Mouse (Mus musculus) embryonic facial prominence, embryonic 15.5 days (tissue): Measurements from ENCODE around the gene Cacng8. TPM values are rescaled to one million over a fixed set of nuclear protein-coding genes. Genes with fewer than 3 reads are reported as not detected.
A peak's percentile ranks its signal among the peaks of the same experiment; 100 is the strongest.

Experiments used
- ATAC-seq: fragments of 200-750 bp; cut with Nextera tagmentation; 2 replicates; pipeline ENCODE4 v1.8.0; 2017; ENCODE audit warnings: low read depth, moderate TSS enrichment; ENCODE audit not compliant: insufficient number of reproducible peaks, low FRiP score, low TSS enrichment
- H3K27ac ChIP-seq: fragments of 300-500 bp; sonication (generic); replicated peaks from 2 replicates; pipeline ENCODE4 v1.5.1; 2015; ENCODE audit warnings: mild to moderate bottlenecking, inconsistent platforms
- H3K27me3 ChIP-seq: fragments of 300-500 bp; sonication (generic); 2 replicates; pipeline ENCODE4 v1.6.1; 2015; ENCODE audit warnings: inconsistent platforms
- H3K36me3 ChIP-seq: fragments of 300-500 bp; sonication (generic); 2 replicates; pipeline ENCODE4 v1.6.1; 2015; ENCODE audit warnings: mild to moderate bottlenecking, inconsistent platforms
- H3K4me1 ChIP-seq: fragments of 300-500 bp; sonication (generic); 2 replicates; pipeline ENCODE4 v1.6.1; 2015; ENCODE audit warnings: inconsistent platforms
- H3K4me2 ChIP-seq: fragments of 300-500 bp; sonication (generic); replicated peaks from 2 replicates; pipeline ENCODE4 v1.6.1; 2015; ENCODE audit warnings: mild to moderate bottlenecking, inconsistent platforms
- H3K4me3 ChIP-seq: fragments of 300-500 bp; sonication (generic); replicated peaks from 2 replicates; pipeline ENCODE4 v1.5.1; 2015; ENCODE audit warnings: mild to moderate bottlenecking, inconsistent platforms
- H3K9ac ChIP-seq: fragments of 300-500 bp; sonication (generic); 2 replicates; pipeline ENCODE4 v1.6.1; 2015; ENCODE audit warnings: inconsistent platforms
- H3K9me3 ChIP-seq: fragments of 300-500 bp; sonication (generic); replicated peaks from 2 replicates; pipeline ENCODE4 v1.6.1; 2016; ENCODE audit warnings: inconsistent platforms
- WGBS: fragments of 180-500 bp; shearing (Covaris S2); methylation state at CpG from one replicate; pipeline ENCODE4 v1.1.7; 2015; 5-methylcytosine and 5-hydroxymethylcytosine counted together
- polyA plus RNA-seq: library from polyadenylated mRNA; unstranded; fragments of >200 nt; fragmentation: Nextera tagmentation; extraction: Ambion mirVana; gene quantifications from 2 replicates; pipeline ENCODE4 v1.2.1, GENCODE M21; 2015

Cacng8 gene
- polyA plus RNA-seq, 1 experiment from 2014 or later, result 3.0 TPM

DNA sequence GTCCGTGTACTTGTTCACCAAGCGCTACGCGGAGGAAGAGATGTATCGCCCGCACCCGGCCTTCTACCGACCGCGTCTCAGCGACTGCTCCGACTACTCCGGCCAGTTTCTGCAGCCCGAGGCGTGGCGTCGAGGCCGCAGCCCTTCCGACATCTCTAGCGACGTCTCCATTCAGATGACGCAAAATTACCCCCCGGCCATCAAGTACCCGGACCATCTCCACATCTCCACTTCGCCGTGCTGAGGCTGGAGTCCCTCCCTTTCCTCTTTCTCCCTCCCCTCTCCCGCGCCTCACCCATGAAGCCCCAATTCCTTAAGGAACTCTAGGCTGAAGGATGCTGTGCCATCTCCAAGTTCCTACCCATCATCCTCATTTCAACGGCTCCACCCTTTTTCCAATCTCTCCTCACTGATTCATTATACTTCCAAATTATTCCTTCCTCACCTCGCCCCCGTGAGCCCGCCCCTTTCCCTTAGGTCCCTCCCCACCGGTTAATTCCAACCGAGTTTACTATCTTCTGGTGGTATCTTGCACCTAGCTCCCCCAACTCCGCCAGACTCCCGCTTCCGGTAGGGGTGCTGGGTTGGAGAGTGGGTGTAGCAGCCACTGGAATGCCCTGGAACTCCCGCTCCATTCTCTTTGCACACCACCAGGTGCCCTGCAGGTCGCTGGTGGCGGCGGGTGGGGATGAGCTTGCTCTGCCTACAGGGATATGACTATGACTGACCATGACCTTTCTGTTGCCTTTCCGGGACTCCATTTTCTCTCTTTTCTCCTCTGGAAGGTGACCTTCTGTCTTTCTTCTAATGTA lies 23.6 kb upstream of the Cacng8 start:
- Histone ChIP-seq H3K9me3 (no peaks in the 10 kb centered on the region), H3K4me2 (peak overlapping the region; percentile 38), H3K36me3 (0 out of 2 replicates have a peak, but pooled peaks cover 6% of the 10 kb centered on the region), H3K27ac (no peak overlapping the region), H3K9ac (no peak overlapping the region), H3K4me3 (peak overlapping the region; percentile 18; the same call in 1 of the 2 replicates), H3K27me3 (peaks cover 9% of the 10 kb centered on the region; the same call in 1 of the 2 replicates), H3K4me1 (peaks cover 7% of the 10 kb centered on the region)
- 21% methylated on average over 42 of the region's 42 CpGs for WGBS
- no peak for ATAC-seq

DNA sequence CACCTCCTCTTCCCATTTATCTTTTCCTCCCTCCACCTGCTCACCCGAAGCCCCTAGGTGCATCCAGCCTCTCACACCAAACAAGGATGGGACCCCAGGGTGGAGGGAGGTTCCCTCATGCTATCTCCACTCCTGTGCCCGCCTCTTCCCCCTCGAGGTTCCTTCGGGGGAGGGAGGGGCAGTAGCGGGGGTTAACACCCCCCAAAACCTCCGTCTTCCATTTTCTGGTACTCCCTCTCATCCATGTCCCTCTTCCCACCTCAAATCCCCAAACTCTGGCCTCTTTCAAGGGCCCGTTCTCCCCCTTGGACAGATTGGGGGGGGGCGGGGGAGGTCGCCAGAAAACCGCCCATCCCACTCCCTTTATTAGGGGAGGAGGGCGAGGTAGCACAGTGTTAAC lies 22.9 kb upstream of the Cacng8 start:
- peak overlapping the region; percentile 18 for H3K4me3 ChIP-seq
- 13% methylated on average over 11 of the region's 11 CpGs for WGBS
- no peak overlapping the region for H3K27ac ChIP-seq
- H3K4me1 ChIP-seq, result peaks cover 7% of the 10 kb centered on the region
- 0 out of 2 replicates have a peak, but pooled peaks cover 6% of the 10 kb centered on the region for H3K36me3 ChIP-seq
- peak overlapping the region; percentile 38 for H3K4me2 ChIP-seq
- no peak overlapping the region for H3K9ac ChIP-seq
- H3K27me3 ChIP-seq, result peaks cover 9% of the 10 kb centered on the region; the same call in 1 of the 2 replicates
- no peak for ATAC-seq
- no peaks in the 10 kb centered on the region for H3K9me3 ChIP-seq

DNA sequence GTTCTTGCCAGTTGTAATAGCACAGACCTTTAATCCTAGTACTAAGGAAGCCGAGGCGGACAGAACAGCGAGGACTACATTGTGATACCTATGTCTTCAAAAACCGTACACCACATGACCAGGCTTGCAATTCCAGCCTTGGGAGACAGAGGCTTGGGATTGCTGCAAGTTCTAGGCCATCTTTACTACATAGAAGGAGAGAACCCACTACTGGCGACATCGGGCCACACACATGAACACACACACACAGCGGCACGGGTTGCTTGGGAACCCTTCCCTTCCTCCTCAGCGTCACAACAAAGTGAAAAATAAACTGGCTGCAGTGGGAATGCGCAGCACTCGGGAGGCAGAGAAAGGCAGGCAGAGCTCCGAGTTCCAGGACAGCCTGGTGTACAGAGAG lies 22.2 kb upstream of the Cacng8 start:
- no peak overlapping the region for H3K4me2 ChIP-seq

DNA sequence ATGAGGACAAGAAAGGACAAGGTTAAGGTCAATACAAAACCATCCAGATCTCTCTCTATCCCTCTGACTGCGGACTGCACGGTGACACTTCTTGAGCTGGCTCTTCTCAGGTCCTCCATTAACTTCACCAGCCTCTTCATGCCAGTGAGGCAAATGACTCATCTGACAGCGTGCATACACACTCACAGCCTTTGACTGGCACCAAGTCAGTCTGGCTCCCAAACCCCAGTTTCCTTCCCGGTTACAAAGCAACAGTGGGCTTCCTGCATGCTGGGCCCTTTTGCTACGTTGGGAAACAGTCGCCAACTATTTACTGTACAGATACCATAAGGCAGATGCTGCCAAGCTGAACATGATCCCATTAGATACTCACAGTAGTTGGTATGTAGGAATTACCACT lies 21.3 kb upstream of the Cacng8 start:
- peaks cover 9% of the 10 kb centered on the region; the same call in 1 of the 2 replicates for H3K27me3 ChIP-seq
- H3K36me3 ChIP-seq, result 0 out of 2 replicates have a peak, but pooled peaks cover 5% of the 10 kb centered on the region
- H3K4me1 ChIP-seq, result peaks cover 7% of the 10 kb centered on the region
- 74% methylated on average over 6 of the region's 6 CpGs for WGBS
- no peak overlapping the region for H3K27ac ChIP-seq
- H3K9ac ChIP-seq, result no peak overlapping the region
- H3K9me3 ChIP-seq, result no peaks in the 10 kb centered on the region
- no peak overlapping the region for H3K4me2 ChIP-seq
- no peak overlapping the region for H3K4me3 ChIP-seq
- no peak for ATAC-seq

More for the DNA sequence above, 22.2 kb upstream of the Cacng8 start:
- ATAC-seq, result no peak
- peaks cover 9% of the 10 kb centered on the region; the same call in 1 of the 2 replicates for H3K27me3 ChIP-seq
- no peaks in the 10 kb centered on the region for H3K9me3 ChIP-seq
- H3K4me3 ChIP-seq, result no peak overlapping the region
- peaks cover 7% of the 10 kb centered on the region for H3K4me1 ChIP-seq
- H3K36me3 ChIP-seq, result 0 out of 2 replicates have a peak, but pooled peaks cover 6% of the 10 kb centered on the region
- H3K27ac ChIP-seq, result no peak overlapping the region
- 34% methylated on average over 12 of the region's 12 CpGs for WGBS
- no peak overlapping the region for H3K9ac ChIP-seq

DNA sequence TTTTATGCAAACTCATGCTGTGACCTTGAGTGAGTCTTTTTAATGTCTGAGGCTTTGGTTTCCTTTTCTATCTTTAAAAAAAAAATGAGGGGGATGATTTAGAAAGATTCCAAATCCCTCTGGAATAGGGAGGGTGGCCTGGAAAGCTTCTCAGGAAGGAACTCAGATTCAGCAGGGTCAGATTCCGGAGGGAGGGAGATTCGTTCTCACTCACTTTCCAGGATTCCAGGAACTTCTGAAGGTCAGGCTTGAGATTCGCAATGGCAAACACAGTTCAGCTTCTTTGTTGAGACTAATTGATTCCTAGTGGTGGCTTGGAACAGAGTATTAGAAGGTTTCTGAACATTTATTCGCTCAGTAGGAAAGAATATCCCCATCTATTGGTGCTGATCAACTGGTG lies 20.1 kb upstream of the Cacng8 start:
- Histone ChIP-seq H3K27me3 (peaks cover 9% of the 10 kb centered on the region; the same call in 1 of the 2 replicates), H3K4me3 (no peak overlapping the region), H3K4me1 (peaks cover 7% of the 10 kb centered on the region), H3K36me3 (no peaks in the 10 kb centered on the region), H3K9me3 (no peaks in the 10 kb centered on the region), H3K9ac (no peak overlapping the region), H3K4me2 (no peak overlapping the region), H3K27ac (no peak overlapping the region)
- ATAC-seq, result no peak
- WGBS, result 43% methylated on average over 4 of the region's 4 CpGs

DNA sequence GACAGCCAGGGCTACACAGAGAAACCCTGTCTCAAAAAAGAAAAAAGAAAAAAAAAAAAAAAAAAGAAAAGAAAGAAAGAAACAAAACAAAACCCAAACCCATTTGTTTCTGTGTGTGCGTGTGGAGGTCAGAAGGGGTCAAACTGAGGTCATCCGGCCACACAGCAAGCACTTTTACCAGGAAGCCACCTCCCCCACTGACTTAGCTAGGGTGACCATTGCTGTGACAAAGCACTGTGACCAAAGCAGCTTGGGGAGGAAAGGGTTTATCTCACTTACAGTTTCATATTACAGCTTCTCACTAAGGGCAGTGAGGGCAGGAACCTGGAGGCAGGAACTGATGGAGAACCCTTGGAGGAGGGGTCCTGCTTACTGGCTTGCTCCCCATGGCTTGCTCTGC lies 18.1 kb upstream of the Cacng8 start:
- no peak overlapping the region for H3K4me2 ChIP-seq
- no peaks in the 10 kb centered on the region for H3K27me3 ChIP-seq
- 64% methylated on average over 2 of the region's 2 CpGs for WGBS
- no peaks in the 10 kb centered on the region for H3K36me3 ChIP-seq
- no peaks in the 10 kb centered on the region for H3K9me3 ChIP-seq
- ATAC-seq, result no peak
- peaks cover 3% of the 10 kb centered on the region; the same call in 1 of the 2 replicates for H3K4me1 ChIP-seq
- no peak overlapping the region for H3K27ac ChIP-seq
- H3K4me3 ChIP-seq, result no peak overlapping the region
- H3K9ac ChIP-seq, result no peak overlapping the region

DNA sequence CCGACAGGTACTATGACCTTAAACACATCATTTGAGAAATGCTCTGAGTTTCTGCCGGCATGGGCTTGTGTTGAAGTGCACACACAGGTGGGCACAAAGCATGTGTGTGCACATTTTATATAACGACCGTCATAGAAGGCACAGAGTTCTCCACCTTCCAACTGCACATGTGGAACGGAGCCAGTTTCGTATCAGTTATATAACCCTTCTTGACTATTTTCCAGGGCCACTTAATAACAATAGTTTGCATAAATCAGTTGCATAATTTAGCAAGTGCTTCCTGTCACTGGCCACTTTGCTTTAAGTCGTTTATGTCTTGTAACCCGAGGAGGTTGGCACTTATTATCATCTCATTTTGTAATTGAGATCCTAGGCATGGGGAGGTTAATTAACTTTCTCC lies 16.7 kb upstream of the Cacng8 start:
- Histone ChIP-seq H3K4me2 (no peak overlapping the region), H3K27me3 (no peaks in the 10 kb centered on the region), H3K4me1 (no peaks in the 10 kb centered on the region), H3K36me3 (no peaks in the 10 kb centered on the region), H3K4me3 (no peak overlapping the region), H3K27ac (no peak overlapping the region), H3K9ac (no peak overlapping the region), H3K9me3 (no peaks in the 10 kb centered on the region)
- 75% methylated on average over 8 of the region's 8 CpGs for WGBS
- ATAC-seq, result no peak

DNA sequence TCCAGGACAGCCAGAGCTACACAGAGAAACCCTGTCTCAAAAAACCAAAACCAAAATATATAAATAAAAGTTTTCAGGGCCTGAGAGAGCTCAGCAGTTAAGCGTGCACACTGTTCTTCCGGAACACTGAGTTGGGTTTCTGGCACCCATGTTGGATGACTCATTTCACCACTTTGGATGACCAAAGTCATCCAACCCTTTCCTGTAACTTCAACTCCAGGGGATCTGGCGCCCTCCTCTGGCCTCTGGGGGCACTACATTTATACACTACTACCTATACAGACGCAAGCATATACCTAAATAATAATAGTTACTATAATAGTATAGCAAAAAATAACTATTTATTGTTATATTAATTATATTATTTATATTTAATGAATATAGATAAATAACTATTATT lies 13.7 kb upstream of the Cacng8 start:
- Histone ChIP-seq H3K9me3 (no peaks in the 10 kb centered on the region), H3K4me2 (no peak overlapping the region), H3K9ac (no peak overlapping the region), H3K4me3 (no peak overlapping the region), H3K27ac (no peak overlapping the region), H3K27me3 (no peaks in the 10 kb centered on the region), H3K36me3 (no peaks in the 10 kb centered on the region), H3K4me1 (no peaks in the 10 kb centered on the region)
- WGBS, result 53% methylated on average over 4 of the region's 4 CpGs
- no peak for ATAC-seq

DNA sequence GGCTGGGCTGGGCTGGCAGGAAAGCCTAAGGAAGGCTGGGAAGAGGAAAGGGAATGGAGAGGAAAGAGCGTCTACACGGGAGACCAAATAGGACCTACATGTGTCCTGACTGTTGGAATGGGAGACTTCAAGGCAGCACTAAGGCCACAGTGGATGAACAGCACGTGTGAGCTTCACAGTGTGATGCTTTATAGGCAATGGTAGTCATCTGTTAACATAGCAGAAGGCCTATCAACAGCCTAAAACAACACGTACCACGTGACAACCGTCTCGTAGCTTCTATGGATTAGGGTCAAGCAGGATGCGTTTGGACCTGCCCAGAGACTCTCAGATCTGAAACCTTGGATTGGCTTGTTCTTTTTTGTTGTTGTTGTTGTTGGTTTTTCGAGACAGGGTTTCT lies 8.4 kb upstream of the Cacng8 start:
- H3K27ac ChIP-seq, result no peak overlapping the region
- H3K27me3 ChIP-seq, result no peaks in the 10 kb centered on the region
- H3K9ac ChIP-seq, result no peak overlapping the region
- no peak for ATAC-seq
- no peaks in the 10 kb centered on the region for H3K4me1 ChIP-seq
- no peak overlapping the region for H3K4me2 ChIP-seq
- WGBS, result 80% methylated on average over 9 of the region's 9 CpGs
- H3K36me3 ChIP-seq, result no peaks in the 10 kb centered on the region
- no peaks in the 10 kb centered on the region for H3K9me3 ChIP-seq
- no peak overlapping the region for H3K4me3 ChIP-seq

DNA sequence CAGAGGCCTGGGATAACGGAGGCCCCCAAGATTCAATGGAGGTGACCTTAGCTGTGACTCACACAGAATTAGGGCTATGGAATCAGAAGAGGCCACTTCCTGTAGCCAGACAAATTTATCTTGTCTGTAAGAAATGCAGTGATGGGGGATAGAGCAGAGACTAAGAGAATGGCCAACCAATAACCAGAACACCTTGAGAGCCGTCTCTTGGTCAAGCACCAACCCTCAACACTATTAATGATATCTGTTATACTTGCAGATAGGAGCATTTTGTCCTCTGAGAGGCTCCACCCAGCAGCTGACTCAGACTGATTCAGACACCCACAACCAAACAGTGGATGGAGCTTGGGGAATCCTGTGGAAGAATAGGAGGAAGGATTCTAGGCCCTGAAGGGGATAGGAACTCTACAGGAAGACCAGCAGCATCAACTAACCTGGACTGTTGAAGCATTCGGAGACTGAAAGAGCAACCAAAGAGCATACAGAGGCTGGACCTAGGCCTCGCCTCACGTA lies 5.6 kb upstream of the Cacng8 start:
- no peaks in the 10 kb centered on the region for H3K9me3 ChIP-seq
- H3K27me3 ChIP-seq, result no peaks in the 10 kb centered on the region
- H3K36me3 ChIP-seq, result no peaks in the 10 kb centered on the region
- H3K4me3 ChIP-seq, result no peak overlapping the region
- 84% methylated on average over 5 of the region's 5 CpGs for WGBS
- no peak overlapping the region for H3K4me2 ChIP-seq
- no peaks in the 10 kb centered on the region for H3K4me1 ChIP-seq
- H3K27ac ChIP-seq, result no peak overlapping the region
- no peak for ATAC-seq
- no peak overlapping the region for H3K9ac ChIP-seq

DNA sequence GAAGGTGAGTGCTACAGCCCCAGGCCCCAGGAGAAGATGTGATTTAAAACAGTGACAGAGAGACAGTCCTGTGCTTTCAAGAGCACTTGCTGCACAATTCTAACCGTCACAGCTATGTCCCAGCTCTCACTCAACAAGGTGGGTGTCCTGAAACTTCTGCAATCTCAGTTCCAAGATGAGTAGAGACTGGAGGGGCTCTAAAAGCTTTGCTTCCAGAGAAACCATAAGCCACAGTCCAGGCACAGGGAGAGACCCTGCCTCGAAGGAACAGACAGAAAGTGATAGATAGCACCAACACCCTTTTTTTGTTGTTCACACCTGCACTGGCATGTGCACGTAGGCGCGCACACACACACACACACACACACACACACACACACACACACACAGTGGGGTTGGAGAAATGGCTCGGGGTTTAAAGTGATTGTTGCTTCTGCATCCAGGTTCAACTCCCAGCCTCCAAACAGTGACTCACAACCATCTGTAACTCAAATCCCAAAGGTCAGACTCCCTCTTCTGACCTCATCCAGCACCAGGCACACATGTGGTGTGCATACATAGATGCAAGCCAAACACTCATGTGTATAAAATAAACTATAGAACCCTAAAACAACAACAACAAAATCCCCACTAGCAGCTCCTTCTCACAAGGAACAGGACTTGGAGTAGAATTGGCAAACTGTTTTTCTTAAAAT lies 4.3 kb upstream of the Cacng8 start:
- no peaks in the 10 kb centered on the region for H3K9me3 ChIP-seq
- no peak overlapping the region for H3K27ac ChIP-seq
- H3K9ac ChIP-seq, result no peak overlapping the region
- no peaks in the 10 kb centered on the region for H3K36me3 ChIP-seq
- H3K4me2 ChIP-seq, result no peak overlapping the region
- H3K4me3 ChIP-seq, result no peak overlapping the region
- H3K4me1 ChIP-seq, result 0 out of 2 replicates have a peak, but pooled peaks cover 5% of the 10 kb centered on the region
- no peaks in the 10 kb centered on the region for H3K27me3 ChIP-seq
- 73% methylated on average over 6 of the region's 6 CpGs for WGBS
- no peak for ATAC-seq
